Mouse (Mus musculus) spleen, postnatal 10 days (tissue): ENCODE data around the gene Zzz3.

Experiments used
- DNase-seq, 2 experiments: peaks; one replicate each; pipeline ENCODE4 v3.0.0; 2021 to 2022; ENCODE audit warnings: low spot score in 2 of 2

The Zzz3 gene

DNA sequence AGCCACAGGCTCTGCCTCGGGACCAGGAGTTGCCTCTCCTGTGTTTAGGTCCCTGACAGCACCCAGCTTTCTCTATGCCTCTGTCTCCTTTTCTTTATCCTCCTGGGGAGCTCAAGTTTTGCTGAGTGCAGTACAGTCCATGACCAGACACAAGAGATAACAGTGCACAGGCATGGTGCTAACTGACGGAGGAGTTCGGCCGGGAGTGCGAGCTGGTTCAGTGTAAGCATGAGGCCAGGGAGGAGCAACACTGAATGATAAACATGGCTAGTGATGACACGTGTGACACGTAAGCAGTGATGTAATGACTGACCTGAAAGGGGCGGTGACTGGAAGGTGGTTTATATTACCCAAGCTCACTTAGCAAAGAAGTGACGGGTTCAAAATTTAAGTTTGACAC, 71.6 kb downstream of the Zzz3 start:
- no peak for DNase-seq

GRCm38 (mm10) chr3:152467312-152467711, 72.0 kb downstream of the Zzz3 start:
- no peak for DNase-seq

GRCm38 (mm10) chr3:152468032-152468431, 72.8 kb downstream of the Zzz3 start:
- DNase-seq: no peak

DNA sequence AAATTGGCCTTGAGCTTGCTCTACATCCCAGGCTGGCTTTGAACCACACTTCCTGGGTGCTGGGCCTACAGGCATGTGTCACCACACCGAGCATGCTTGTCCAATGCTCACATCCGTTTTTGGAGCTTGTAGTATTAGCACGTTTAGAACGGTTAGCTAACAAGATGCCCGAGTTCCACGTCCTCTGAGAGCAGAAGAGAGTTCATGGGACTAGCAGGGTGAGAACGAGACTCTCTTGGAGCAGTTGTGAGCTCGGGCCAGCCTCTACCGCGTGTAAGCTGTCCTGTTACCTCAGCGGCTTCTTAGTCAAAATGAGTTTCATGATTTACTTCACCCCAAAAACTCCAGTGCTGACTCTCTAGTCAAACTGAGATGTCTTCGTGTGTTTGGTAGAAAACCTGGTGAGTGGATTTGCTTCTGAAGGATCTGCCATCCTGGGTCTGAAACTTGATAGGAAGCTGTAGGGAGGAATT, 73.3 kb downstream of the Zzz3 start:
- no peak for DNase-seq

DNA sequence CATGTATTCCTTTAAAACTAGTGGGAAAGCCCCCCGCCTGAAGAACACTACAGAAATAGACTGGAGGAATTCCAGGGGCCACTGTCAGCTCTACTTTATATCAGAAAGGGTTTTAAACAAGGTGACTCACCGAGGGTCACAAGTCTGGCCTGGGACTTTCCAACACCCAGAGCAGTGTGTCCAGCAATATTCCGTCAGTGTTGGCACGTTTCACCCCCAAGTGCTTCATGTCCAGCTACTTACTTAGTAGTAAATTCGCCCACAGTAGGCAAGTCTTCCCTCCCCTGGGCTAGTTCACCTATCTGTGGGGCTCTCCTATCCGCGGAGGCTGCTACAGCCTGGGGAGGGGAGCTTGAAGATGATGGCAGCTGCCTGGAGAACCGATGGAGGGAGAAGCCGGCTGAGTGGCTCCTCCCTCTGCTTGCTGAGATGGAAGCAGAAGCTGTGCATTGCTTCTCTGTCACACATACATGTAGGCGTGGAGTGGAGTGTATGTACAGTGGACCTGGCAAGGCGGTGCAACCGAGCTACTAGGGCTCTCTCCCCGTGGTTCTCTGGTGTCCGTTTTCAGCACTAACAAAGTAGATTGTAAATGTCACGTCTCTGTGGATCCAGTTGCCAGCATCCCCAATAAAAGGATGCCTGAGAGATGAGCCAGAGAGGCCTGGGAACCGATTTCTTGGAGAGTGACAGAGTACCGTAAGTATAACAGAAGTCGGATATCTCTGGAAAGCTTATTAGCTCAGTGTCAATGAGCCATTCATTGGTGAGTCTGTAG, 74.3 kb downstream of the Zzz3 start:
- no peak for DNase-seq

DNA sequence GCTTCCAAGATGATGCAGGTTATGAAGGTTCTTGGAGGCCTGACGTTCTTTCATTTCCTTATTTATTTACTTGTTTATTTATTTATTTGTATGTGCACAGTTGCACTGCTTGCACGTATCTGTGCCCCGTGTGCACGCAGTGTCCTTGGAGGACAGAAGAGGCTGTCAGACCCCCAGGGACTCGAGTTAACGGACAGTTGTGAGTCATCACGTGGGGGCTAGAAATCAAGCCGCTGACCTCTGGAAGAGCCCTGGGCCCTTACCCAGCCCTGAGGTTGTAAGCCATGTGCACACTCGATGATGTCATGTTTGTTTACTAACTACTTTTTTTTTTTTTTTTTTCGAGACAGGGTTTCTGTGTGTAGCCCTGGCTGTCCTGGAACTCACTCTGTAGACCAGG, 75.1 kb downstream of the Zzz3 start:
- no peak for DNase-seq

GRCm38 (mm10) chr3:152472676-152473075, 77.4 kb downstream of the Zzz3 start:
- DNase-seq: no peak

GRCm38 (mm10) chr3:152474582-152475277, 79.5 kb downstream of the Zzz3 start:
- peak; percentile 37 to 70 for DNase-seq

- no peak for DNase-seq
These were observed 80.0 kb downstream of the Zzz3 start for GRCm38 (mm10) chr3:152475278-152475669.

GRCm38 (mm10) chr3:152475894-152476293, 80.6 kb downstream of the Zzz3 start:
- DNase-seq: no peak

DNA sequence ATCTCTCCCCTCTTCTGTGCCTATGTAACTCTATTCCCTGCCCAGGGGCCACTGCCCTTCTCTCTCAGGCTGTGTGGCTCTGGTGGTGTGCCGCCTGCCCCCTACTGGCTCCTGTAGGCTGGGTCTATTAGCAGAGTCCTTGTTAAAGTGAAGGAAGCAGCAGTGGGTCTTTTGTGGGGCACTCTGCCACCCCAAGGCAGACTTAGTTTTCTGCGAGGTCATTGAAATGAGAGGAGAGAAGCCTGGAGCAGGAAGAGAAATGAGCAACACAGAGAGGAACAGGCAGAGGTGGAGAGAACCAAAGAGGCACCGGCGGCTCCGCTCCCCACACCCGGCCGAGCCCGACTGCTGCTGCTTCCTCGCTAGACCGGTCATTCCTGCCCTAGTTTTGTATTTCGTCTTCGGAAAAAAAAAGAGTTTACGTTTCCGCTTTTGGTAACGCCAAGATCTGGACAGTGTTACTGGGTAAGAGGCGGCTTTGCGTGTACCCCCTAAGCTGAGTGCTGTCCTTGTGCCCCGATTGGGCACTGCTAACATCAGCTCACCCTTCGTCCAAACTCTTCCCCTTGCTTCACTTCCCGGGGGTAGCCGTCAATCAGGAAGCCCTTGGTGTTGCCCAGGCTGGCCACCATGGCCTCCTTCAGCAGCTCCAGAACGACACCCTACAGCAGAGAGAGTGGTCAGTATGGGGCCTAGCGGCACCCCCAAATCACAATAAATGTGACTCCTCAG, 82.7 kb downstream of the Zzz3 start:
- DNase-seq: peak; percentile 57 to 77

- DNase-seq: peak; percentile 27 to 50
These were observed 83.5 kb downstream of the Zzz3 start for GRCm38 (mm10) chr3:152478599-152479435.

- no peak for DNase-seq
These were observed 85.1 kb downstream of the Zzz3 start for GRCm38 (mm10) chr3:152480336-152480735.

GRCm38 (mm10) chr3:152482182-152482581, 86.9 kb downstream of the Zzz3 start:
- no peak for DNase-seq

- DNase-seq: no peak
These were observed 88.5 kb downstream of the Zzz3 start for GRCm38 (mm10) chr3:152483800-152484199.

DNA sequence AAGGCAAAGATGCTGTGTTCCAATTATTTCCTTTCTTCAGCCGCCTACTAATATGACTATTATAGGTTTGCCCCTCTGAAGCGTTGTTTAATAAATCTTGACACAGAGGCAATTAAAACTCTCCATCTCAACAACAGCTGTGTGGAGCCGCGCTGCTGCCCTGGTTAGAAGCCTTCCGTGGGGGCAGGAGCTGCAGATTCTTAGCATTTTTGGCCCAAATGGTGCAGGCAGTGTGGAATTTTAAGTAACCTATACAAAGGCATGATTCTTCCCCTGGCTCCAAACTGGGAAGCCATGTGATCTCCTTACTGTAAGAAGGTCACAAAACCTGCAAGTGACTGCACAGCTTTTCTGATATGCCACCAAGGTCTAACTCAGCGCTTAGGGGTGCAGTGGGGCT, 88.9 kb downstream of the Zzz3 start:
- DNase-seq: no peak

DNA sequence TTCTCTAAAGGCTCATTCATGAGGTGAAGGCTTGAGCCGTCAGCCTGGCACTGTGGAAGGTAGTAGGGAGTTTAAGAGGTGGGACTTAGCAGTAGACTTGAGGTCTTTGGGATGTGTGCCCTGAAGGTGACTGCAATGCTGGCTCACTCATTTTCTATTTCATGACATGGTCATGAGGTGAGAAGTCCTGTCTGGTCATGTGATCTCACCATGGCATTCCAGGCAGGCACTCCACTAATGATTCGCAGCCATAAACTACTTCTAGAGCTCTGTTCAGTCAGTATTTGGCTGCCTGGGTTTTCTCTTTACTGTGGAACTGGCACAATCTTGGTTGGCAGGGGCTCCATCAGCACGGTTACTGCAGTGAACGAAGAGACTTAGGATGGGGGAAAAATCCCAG, 93.7 kb downstream of the Zzz3 start:
- no peak for DNase-seq

DNA sequence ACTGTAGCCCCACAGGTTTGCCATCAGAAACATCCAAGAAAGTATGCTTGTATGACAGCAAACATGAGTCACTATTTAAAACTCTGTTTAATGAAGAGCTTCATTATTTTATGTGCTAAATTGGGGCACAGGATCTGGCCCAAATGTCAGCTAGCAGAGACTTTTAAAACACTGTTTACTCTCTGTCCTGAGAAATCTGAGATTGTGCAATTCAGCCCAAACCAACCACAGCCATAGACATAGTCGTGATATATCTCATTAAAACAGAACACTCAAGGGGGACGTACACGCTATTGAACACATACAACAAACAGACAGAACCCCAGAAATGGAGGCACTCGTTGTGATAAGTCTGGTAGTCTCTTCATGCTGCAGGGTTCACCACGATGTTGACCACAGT, 95.2 kb downstream of the Zzz3 start:
- DNase-seq: no peak

DNA sequence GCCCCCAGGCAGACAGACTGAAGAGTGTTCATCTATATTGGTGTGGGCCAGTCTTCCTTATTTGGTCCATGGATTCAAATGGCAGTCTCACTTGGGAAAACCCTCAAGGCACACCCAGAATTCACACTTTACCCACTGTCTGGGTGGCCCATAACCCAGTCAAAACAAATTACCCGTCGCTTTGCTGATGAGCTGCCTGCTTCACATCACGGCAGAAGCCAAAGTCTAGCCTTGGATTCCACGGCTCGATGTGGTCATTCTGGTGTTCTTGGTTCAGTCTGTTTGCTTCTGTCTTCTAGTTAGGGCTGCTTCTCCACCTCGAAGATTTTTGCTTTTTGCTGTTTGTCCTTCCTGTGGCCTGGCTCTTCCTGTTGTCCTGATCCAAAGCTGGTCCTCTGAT, 97.0 kb downstream of the Zzz3 start:
- DNase-seq: no peak

GRCm38 (mm10) chr3:152493813-152494212, 98.5 kb downstream of the Zzz3 start:
- DNase-seq: no peak

DNA sequence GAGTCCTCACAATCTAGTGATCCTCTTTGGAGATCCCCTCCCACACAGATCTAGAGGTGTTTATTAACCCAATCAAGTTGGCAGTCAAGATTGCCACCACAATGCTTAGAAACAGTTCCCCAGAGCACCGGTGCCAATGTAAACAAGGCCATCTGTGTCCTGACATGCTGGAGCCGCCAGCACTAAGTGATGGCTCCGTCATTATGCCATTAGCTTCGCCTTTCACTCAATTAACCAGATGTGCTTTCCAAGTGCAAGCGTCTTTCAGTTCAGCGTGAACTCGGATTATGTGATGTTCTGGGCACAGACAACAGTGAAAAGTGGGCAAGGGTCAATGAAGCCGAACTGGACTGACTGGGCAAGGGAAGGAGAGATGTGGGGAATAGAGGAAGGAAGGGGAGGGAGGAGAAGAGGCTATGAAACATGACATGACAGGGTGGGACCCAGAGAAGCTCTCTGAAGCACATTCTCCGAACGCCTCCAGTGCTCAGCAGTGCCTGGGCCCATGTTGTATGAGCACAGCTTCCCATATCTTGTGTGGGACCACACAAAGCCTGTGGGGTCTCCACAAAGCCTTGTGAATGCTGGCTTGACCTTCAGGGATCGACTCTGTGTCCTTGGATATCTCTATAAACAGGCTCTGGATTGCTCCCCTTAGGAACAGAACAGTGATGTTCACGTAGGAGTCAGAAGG, 99.5 kb downstream of the Zzz3 start:
- DNase-seq: no peak
